Mouse (Mus musculus): ENCODE data around the gene Reps2. TPM values are rescaled to one million over a fixed set of nuclear protein-coding genes. Genes with fewer than 3 reads are reported as not detected.

Reps2 gene
- total RNA-seq, 2 experiments from 2014 or later = 68.0 to 89.8 TPM

DNA sequence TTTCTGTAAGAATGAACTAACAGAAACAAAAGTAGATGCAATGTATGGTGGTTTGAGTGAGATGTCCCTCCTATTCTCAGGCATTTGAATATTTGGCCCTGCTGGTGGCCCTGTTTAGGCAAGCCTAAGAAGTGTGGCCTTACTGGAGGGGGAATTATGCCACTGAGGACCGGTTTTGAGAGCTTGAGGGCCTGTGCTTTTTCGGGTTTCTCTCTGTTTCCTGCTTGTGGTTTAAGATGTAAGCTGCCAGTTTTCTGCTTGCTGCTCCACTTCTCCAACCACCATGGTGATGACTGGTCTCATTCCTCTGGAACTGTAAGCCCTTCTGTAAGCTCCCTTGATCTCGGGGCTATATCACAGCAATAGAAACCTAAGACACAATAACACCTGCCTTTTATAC lies 142.5 kb downstream of the Reps2 start:
- DNase-seq (ENCODE audit: low spot score in 2 of 2) = no peak

- DNase-seq (ENCODE audit: low spot score in 2 of 2) = no peak
Observed at GRCm38 (mm10) chrX:162496485-162496884, 147.0 kb downstream of the Reps2 start.

DNA sequence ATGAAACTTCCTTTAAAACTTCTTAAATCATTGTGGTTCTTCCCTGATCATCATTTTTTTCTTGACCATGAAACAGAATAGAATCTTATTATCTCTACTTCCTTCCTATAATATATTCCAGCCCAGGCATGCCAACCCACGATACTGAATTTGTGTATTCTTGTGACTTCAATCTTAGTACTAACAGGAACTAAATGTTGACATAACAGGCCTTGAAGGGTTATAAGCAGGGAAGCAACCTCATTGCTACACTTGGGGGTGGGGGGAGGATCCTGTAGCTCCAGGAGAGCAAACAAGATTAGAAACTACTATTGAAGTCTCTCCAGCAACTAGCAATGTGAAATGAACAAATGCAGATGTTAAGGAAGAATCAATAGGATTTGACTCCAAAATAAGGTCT lies 154.8 kb downstream of the Reps2 start:
- no peak for DNase-seq (ENCODE audit: low spot score in 2 of 2)

DNA sequence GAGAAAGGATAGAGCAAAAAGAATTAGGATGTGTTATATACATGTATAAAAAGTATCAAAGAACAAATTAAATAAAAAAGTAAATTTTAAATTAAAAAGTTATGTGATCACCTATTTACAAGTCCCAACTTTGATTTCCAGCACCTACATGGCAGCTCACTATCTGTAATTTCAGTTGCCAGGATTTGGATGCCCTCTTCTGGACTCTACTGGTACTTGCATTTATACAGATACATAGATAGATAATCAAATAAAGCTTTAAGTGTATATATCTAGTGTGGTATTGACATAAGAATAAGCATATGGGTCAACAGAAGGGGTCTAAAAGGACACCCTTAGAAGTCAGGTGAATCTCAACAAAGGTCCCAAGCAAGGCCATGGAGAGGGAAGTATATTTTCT lies 155.7 kb downstream of the Reps2 start:
- DNase-seq (ENCODE audit: low spot score in 2 of 2) = no peak

DNA sequence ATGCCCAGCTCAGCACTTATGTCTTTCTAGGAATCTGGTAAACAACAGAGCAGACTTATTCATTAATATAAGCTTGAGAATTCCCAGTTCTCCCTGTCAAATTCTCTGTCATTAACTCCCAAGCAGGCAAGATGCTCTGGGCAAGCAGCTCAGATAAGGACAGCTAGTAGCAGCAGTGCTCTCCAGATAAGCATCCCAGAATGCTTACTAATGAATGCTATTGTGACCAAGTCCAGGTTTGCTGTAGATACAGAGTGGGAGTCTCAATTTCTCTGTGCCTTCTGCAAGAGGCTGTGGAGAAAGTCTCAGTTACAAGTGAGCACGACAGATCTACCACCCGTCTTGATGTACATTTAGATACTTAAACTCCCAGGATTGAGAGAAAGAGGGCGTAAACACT lies 173.2 kb downstream of the Reps2 start:
- DNase-seq (ENCODE audit: low spot score in 2 of 2) = no peak

- peak; percentile 5 to 24 for DNase-seq (ENCODE audit: low spot score in 2 of 2)
Observed at GRCm38 (mm10) chrX:162462156-162462555, 181.3 kb downstream of the Reps2 start.

DNA sequence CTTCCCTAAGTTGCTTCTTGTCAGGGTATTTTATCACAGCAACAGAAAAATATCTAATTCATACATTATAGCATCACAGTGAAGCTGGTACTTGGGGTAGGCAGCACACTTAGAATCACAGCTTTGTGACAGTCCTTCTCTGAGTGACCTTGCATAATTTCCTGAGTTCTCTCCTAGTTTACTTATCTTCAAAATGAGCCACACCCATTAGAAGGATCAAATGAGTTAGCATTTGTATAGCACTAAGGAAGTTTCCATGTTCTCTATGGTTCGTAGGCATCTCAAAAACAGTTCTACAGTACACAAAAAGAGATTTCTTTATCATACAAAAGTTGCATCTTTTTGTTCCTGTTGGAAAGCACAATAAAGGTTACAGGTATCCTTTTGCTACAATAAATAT lies 187.0 kb downstream of the Reps2 start:
- no peak for DNase-seq (ENCODE audit: low spot score in 2 of 2)

DNA sequence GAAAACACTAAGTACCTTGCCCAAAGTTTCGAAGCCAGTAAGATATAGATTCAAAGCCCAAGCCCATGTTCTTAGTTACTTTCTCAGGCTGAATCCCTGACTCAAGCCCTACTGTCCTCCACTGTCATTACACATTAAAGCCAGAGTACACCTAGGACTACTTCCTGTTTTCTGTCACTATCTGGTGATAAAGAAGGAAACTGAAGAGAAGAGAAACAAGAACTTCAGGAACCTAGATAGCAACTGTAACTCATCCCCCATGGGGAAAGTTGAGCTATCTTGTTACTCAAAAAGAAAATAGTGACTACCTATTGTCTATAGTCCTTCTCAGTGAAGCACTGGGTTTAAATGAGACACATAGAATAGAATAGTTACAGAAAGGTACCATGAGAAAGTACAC lies 188.1 kb downstream of the Reps2 start:
- DNase-seq (ENCODE audit: low spot score in 2 of 2) = no peak

DNA sequence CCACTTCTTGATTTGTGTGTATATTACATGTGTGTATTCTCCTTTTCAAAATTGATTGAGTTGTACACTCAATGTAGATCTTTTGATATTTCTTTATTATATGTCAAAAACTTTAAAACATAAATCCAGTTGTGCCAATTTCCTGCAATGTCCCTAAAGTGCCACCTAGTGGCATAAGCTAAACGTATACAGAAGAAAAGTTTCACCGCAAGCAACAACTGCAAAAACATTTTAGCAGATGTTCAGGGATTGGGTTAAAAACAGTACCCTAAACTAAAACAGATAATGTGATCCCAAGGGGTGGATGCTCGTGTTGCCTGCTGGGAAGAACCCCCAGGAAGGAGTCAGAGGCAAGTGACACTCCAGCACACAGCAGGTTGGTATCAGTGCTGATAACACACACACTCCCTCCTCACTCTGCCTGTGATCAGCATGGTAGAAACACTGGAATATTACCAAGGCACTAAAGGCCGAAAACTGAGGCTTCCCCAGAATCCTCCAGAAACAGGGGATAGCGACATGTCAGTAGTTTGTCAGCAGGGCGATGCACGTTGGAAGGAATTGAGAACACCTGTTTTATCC lies 189.5 kb downstream of the Reps2 start:
- no peak for DNase-seq (ENCODE audit: low spot score in 2 of 2)

- DNase-seq (ENCODE audit: low spot score in 2 of 2) = no peak
Observed at GRCm38 (mm10) chrX:162452642-162453041, 190.8 kb downstream of the Reps2 start.

DNA sequence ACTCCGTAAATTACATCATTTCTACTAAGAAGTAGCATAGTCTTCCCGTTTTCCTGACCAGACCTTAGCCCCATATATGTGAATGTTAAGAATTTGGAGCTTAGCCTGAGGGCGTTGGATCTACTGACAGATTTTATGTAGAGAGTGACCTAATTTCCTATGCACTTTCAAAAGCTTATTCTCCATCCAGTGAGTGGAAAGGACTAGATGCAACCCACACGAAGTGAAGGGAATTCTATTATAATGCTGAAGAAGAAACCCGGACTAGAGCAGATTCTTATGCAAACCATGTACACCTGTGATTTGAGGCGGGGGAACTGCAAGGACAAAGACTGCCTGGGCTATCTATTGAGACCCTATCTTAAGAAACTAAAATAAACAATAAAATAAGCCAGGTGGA lies 195.5 kb downstream of the Reps2 start:
- DNase-seq (ENCODE audit: low spot score in 2 of 2) = no peak

DNA sequence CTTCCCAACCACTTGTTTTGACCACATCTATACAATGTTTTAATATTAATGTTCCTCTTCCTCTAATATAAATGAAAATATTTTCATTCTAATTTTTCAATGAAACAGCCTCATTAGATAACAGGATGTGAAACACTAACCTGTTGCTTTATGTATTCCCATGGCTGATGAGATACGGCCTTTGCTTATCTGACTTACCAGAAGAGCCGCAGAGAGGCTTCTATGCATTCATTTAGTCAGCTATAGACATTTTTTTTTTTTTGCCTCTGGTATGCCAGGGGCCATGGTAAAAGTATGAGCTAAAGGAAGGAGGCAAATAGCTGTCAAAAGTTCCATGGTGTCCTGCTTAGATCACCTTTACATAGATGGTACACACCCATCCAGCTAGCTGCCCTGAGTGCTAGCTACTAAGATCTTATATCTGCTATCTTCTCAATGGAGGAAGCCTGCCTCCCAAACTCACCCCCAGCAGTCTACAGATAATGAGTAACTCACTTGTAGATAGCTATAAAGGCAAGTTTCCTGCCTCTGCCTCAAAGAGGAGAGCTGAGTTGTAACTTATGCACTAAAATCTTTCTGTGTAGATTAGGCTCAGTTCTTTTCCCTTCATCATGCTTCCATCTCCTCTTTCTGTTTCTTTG lies 196.7 kb downstream of the Reps2 start:
- DNase-seq (ENCODE audit: low spot score in 2 of 2) = no peak

- no peak for DNase-seq (ENCODE audit: low spot score in 2 of 2)
Observed at GRCm38 (mm10) chrX:162443387-162443786, 200.1 kb downstream of the Reps2 start.

- DNase-seq (ENCODE audit: low spot score in 2 of 2) = no peak
Observed at GRCm38 (mm10) chrX:162442970-162443369, 200.5 kb downstream of the Reps2 start.

DNA sequence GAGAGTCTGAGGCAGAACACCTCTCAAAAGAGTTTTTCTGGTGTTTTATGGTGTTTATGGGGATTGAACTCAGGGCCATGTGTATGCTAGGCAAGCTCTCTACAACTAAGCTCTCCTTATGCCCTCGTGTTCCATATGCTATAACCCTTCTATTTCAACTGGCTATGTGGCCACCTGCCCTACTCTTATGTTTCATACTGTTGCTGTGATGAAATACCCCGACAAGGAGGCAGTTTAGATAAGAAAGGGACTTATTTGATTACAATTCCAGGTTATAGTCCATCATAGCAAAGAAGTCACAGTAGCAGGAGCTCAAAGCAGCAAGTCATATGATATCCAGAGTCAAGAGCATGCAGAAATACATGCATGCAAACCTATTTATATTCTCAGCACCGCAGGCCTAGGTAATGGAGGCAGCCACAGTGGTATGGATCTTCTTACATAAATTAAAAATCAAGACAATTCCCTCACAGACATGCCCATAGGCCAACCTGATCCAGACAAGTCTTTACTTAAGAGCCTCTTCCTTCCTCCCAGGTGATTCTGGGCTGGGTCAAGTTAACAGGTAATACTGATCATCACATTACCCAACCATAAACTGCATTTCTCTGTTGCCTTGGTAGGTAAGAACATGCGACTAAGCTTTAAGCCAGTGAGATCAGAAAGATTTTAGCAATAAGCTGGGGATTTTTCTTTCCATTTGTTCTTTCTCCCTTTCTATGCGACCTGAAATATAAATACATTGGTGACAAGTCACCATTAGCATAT lies 210.5 kb downstream of the Reps2 start:
- no peak for DNase-seq (ENCODE audit: low spot score in 2 of 2)

DNA sequence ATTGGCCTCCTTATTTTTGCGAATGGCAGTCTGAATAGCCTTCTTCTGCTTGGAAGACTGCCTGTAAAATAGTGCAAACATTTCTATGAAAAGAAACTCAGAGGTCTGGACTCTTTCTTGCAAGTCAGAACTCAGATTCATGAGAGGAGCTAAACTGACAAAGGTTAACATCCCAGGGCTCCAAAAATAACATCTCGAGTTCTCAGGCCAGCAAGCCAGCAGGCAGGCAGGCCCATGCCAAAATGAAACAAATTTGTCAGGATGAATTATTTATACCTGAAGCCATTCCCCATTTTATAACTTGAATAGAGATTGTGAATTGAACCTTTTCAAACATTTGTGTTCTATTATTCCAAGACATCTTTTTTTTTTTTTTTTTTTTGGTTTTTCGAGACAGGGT lies 215.8 kb downstream of the Reps2 start:
- DNase-seq (ENCODE audit: low spot score in 2 of 2) = no peak

GRCm38 (mm10) chrX:162419431-162419830 lies 224.0 kb downstream of the Reps2 start:
- DNase-seq (ENCODE audit: low spot score in 2 of 2) = no peak

DNA sequence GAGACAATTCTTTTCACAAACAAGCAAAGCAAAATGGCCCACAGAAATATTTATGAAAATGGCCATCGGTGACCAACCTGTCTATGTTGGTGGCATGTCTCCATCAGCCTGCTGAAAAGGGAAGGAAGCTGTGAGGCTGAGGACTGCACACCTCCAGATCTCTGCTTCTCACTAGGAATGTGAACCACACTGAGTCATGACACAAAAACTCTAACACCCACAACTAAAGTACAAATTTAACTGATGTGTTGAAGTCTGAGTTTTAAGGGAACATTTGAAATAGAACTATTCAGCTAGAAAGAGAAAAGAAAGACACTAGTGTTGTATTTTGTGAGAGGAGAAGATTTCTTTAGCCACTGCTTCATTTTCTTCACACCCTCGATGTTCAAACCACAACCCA lies 230.3 kb downstream of the Reps2 start:
- DNase-seq (ENCODE audit: low spot score in 2 of 2) = no peak

DNA sequence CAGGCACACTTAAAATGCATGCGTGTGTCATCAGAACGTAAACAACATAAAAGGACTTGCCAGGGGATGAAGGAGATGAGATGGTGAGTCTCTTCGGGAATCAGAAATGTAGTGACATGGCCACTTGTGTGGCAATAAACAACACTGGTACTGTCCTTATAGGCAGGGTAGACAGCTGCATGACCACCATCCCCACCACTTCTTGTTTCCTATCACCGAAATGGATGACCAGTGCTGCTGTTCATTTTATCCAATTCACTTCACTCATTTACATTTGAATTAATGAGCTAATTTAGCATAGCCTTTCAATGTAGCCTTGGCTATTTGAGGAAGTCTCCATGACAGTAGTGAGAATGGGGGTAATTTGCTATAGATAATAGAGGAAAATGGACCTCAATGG lies 236.2 kb downstream of the Reps2 start:
- DNase-seq (ENCODE audit: low spot score in 2 of 2) = no peak

DNA sequence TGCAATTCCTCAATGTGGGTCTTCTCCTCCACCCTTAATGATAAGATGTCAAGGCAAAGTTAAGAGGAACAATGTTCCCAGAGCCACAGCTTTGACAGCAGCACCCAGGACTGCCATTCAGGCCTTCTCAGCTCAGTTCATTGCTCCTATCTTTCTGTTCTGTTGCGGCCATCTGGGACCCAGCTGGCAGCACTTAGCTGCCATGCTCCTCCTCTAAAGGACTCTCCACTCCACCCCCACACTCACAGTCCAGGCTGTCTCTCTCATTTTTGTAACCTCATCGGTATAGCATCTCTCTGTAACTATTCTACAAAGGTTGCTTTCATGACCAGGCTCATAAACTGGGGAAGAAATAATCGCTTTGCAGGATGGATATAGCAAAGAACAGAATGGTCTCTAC lies 241.0 kb downstream of the Reps2 start:
- peak in 1 of 2 experiments; percentile 12 for DNase-seq (ENCODE audit: low spot score in 2 of 2)

GRCm38 (mm10) chrX:162380730-162381129 lies 262.7 kb downstream of the Reps2 start:
- no peak for DNase-seq (ENCODE audit: low spot score in 2 of 2)

GRCm38 (mm10) chrX:162363206-162363605 lies 280.2 kb downstream of the Reps2 start:
- DNase-seq (ENCODE audit: low spot score in 2 of 2) = no peak
